Mouse (Mus musculus) gastrocnemius, adult 2 months (tissue): ENCODE measurements at regions not wholly inside any gene's neighbourhood (a gene's known extent, or its start where the extent isn't known, plus 50 kb on each side); places are given as distances from the start of the nearest gene placed in this dataset.

Experiments used
- DNase-seq: peaks from one replicate; pipeline ENCODE4 v3.0.0; 2022
- H3K27ac ChIP-seq: fragments of 200-600 bp; 2 replicates; pipeline ENCODE4 v1.8.1; 2022; ENCODE audit warnings: mild to moderate bottlenecking
- H3K4me3 ChIP-seq: fragments of 200-600 bp; 2 replicates; pipeline ENCODE4 v1.8.1; 2022; ENCODE audit warnings: mild to moderate bottlenecking, moderate library complexity
- CTCF ChIP-seq: fragments of 200-600 bp; IDR thresholded peaks from 2 replicates; pipeline ENCODE4 v1.8.1; 2022; ENCODE audit warnings: antibody characterized with exemption, mild to moderate bottlenecking, moderate library complexity
- intact Hi-C: fragments of 180-260 bp; cut with DNase I; formaldehyde crosslinking; loops from one replicate; pipeline ENCODE4 v1.15.1; 2025

DNA sequence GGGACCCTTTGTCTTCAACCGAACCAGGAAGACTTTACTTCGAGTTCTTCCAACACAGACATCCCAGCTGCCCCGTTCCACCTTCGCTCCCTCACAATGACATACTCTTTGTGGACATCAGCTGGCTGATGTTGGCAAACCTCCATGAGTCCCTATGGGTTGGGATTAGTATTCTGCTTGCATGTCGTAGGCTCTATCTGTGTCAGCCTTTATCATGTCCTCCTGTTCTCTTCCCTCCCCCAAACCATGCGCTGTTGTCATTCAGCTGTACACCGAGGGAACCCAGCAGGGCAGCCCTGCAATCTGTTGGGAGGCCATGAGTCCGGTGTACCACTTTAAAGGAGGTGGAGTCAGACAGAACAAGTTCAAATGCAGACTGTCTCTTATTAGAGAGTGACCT, 186.8 kb downstream of the Cbln4 start:
- Histone ChIP-seq H3K4me3 (no peak overlapping the region), H3K27ac (no peak overlapping the region)
- no peak for TF ChIP-seq CTCF
- DNase-seq: no peak
- intact Hi-C loops: no loop called here

DNA sequence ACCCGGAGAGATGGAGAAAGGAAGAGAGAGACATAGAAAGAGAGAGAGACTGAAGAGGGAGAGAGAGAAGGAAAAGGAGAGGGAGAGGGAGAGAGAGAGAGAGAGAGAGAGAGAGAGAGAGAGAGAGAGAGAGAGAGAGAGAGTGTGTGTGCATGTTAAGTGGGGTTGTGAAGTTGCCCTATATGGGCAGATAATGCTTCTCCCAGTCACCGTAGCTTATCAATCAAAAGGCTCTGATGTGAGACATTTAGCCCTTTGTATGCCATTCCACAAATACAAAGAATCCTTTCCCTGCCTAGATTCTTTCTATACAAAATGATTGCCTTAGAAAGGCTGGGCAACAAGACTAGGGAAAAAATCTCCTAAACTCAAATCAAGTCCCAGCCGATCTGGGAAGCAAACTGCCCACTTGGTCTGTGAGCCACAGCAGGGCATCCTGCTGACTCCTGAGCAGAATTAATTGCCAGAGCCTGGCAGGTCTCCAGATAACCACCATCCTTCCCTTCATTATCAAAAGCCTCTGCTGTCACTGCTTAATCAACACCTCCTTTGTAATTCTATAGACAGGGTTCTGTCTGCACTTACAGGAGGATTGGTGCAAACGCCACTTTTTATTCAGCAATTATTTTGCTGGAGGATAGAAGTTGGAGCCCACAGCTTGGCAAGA, 196.3 kb downstream of the Cbln4 start:
- TF ChIP-seq CTCF: no peak
- intact Hi-C loops: no loop called here
- H3K4me3 ChIP-seq: no peak overlapping the region
- H3K27ac ChIP-seq: no peak overlapping the region
- DNase-seq: no peak

- Histone ChIP-seq H3K4me3 (peak overlapping the region; percentile 60), H3K27ac (peak overlapping the region; percentile 61)
- no peak for TF ChIP-seq CTCF
- intact Hi-C loops: no loop called here
- peak; percentile 64 for DNase-seq
Measured at GRCm38 (mm10) chr2:171840058-171840713, 203.1 kb downstream of the Cbln4 start.

GRCm38 (mm10) chr2:171822156-171822555, 221.1 kb downstream of the Cbln4 start:
- no peak overlapping the region for H3K27ac ChIP-seq
- TF ChIP-seq CTCF: no peak
- no peak overlapping the region for H3K4me3 ChIP-seq
- DNase-seq: peak; percentile 55
- intact Hi-C loops: no loop called here

- Histone ChIP-seq H3K4me3 (no peak overlapping the region), H3K27ac (no peak overlapping the region)
- TF ChIP-seq CTCF: no peak
- intact Hi-C loops: no loop called here
- DNase-seq: no peak
Measured at GRCm38 (mm10) chr2:171818504-171818903, 224.8 kb downstream of the Cbln4 start.

DNA sequence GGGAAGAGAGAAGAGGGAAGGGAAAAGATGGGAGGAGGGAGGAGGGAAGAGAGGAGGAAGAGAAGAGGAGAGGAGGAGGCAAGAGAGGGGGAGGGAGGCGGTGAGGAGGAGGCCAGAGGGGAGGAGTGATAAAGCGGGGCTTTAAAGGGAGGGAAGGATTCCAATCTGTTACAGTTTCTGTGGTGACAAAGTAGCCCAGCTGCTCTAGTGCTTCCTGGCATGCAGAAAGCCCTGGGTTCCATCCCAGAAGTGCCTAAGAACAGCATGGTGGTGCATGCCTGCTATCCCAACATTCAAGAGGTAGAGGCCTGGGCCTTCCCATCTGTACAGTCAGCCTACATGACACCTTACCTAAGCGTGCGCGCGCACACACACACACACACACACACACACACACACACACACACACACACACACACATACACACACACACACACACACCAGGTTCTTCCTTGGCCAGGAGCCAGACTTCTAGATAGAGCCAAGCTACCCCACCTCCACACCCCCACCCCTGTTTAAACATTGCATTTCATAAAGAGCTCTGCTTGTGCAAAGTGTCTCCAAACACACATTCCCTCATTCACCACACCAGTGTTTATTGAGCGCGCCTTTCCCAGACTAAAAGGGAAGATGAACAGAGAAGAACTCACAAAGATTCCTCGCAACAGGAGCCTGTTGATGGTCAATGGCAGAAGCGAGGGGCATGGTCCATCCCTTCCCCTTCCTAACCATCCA, 226.4 kb downstream of the Cbln4 start:
- Histone ChIP-seq H3K4me3 (no peak overlapping the region), H3K27ac (no peak overlapping the region)
- no peak for TF ChIP-seq CTCF
- no peak for DNase-seq
- intact Hi-C loops: no loop called here

GRCm38 (mm10) chr2:171812701-171813100, 230.6 kb downstream of the Cbln4 start:
- no peak overlapping the region for H3K27ac ChIP-seq
- intact Hi-C loops: no loop called here
- no peak for DNase-seq

DNA sequence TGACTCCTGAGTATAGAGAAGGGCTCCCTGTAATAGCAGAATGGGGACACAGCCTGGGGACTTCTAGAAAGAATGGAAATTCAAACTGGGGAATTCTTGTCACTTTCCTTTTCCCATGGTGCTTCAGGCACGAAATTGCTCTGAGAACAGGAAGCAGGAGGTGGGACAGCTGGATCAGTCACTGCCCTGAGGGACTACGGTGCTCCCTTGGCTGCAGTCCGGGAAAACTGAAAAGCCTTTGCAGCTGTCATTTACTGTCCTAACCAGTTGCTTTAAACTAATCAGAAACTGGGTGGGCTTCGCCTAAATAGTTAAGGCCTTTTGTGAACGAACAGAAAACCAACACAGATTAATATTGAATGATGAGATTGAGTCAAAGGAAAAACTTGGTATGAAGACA, 237.9 kb downstream of the Cbln4 start:
- Histone ChIP-seq H3K27ac (no peak overlapping the region; the same call in 1 of the 2 replicates), H3K4me3 (peak overlapping the region; percentile 19)
- intact Hi-C loops: no loop called here
- no peak for TF ChIP-seq CTCF
- DNase-seq: no peak

More at GRCm38 (mm10) chr2:171812701-171813100, 230.6 kb downstream of the Cbln4 start:
- TF ChIP-seq CTCF: no peak
- H3K4me3 ChIP-seq: no peak overlapping the region

DNA sequence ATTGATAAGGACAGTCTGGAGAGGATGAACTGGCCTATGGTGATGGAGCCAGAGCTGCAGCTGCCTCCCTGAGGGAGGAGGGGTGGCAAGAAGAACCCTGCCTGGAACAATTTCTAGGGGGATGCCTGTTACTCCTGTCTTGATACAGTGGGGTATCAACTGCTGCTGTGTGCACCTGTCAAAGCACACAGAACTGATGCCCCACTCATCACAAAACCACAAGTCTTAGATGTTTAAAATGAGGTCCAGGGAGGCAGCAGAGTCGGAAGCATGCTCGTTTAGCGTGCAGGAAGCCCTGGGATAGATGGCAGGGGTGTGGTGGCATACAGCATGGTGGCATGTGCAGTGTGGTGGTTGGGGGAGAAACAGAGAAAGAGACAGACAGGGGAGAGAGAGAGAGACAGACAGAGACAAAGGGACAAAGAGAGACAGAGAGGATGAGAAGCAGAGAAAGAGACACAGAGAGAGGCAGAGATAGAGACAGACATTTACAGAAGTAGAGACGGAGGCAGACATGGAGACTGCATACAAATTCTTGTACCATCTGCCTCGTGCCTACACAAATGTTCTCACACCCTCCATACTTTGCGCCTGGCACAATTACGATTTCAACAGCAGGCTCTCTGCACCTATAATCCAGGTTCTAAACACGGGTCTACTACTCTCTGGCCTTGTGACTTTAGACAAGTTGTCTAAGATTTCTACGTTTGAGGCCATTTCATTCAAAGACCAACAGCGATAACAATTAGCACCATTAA, 242.6 kb downstream of the Cbln4 start:
- no peak for DNase-seq
- TF ChIP-seq CTCF: no peak
- Histone ChIP-seq H3K4me3 (no peak overlapping the region), H3K27ac (no peak overlapping the region)
- intact Hi-C loops: no loop called here

- intact Hi-C loops: no loop called here
- no peak overlapping the region for H3K27ac ChIP-seq
- no peak overlapping the region for H3K4me3 ChIP-seq
- DNase-seq: no peak
- TF ChIP-seq CTCF: no peak
Measured at GRCm38 (mm10) chr2:171799351-171799750, 243.9 kb downstream of the Cbln4 start.

- H3K4me3 ChIP-seq: no peak overlapping the region
- no peak for TF ChIP-seq CTCF
- H3K27ac ChIP-seq: no peak overlapping the region
- intact Hi-C loops: no loop called here
- DNase-seq: no peak
Measured at GRCm38 (mm10) chr2:171790686-171791085, 252.6 kb downstream of the Cbln4 start.

GRCm38 (mm10) chr2:171766193-171766930, 276.9 kb downstream of the Cbln4 start:
- no peak for DNase-seq
- no peak for TF ChIP-seq CTCF
- intact Hi-C loops: no loop called here

More at GRCm38 (mm10) chr2:171766193-171766930, 276.9 kb downstream of the Cbln4 start:
- Histone ChIP-seq H3K4me3 (no peak overlapping the region), H3K27ac (no peak overlapping the region)
